Mouse (Mus musculus): ENCODE results near the gene Gm12569.

The Gm12569 gene

GRCm38 (mm10) chr11:51274418-51274817, 54.1 kb downstream of the Gm12569 start:
- no peaks in the 10 kb centered on the region; the same call in 1 of the 2 replicates for H3K27me3 ChIP-seq (ENCODE audit: control insufficient read depth, insufficient read depth, low read length, poor library complexity, severe bottlenecking)
- H3K36me3 ChIP-seq (ENCODE audit: control insufficient read depth, insufficient read depth, low read length, poor library complexity, severe bottlenecking), result peaks cover 20% of the 10 kb centered on the region
- DNase-seq (ENCODE audit: low read depth, low spot score), result no peak
